ENCODE assay signal across 19 mouse cellular contexts in the genomic region with DNA sequence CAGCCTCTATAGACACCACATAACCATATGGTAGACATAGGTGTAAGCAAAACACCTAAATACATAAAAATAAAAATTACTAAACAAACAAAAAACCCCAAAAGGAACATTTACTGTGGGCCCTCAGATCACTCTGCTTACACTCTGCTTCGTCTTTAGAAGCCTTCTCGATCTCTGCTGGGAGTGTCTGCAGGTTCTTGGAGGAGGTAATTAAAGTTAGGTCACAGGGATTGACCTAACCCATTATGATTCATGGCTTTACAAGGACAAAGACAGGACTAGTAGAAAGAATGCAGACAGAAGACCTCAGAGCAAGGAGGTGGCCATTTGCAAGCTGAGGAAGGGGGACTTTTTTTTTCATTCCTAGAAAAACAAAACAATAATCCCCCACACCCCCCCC. TPM values are rescaled to one million over a fixed set of nuclear protein-coding genes. Genes with fewer than 3 reads are reported as not detected.
"Had no signal": no experiment of that assay in that cellular context is flagged by ENCODE, and none has a peak within 500 bp of the region (broad histone marks: within the 10 kb centered on the region; RNA-seq: fewer than 3 reads in every experiment).

No protein-coding gene starts in this region.

- DNase-seq: lung, adult 18-20 months; lung, embryonic 14.5 days; lung, postnatal 10 days; lung, postnatal 4 days; midbrain, embryonic 14.5 days; retina, postnatal 1 day; right cerebral cortex, adult 18-20 months; thymus, adult 2 months; thymus, postnatal 25 days; thymus, postnatal 4 days had no signal

- H3K36me3 ChIP-seq: midbrain, embryonic 10.5 days; midbrain, embryonic 12.5 days; neural tube, embryonic 12.5 days; stomach, embryonic 15.5 days had no signal

- H3K9ac ChIP-seq: lung, embryonic 14.5 days; midbrain, embryonic 12.5 days; neural tube, embryonic 12.5 days; stomach, embryonic 15.5 days had no signal

- H3K9me3 ChIP-seq: midbrain, embryonic 10.5 days; midbrain, embryonic 12.5 days; neural tube, embryonic 12.5 days; stomach, embryonic 15.5 days had no signal

- H3K4me1 ChIP-seq: midbrain, embryonic 12.5 days; neural tube, embryonic 12.5 days had no signal

- H3K27ac ChIP-seq: midbrain, embryonic 10.5 days; midbrain, embryonic 12.5 days; neural tube, embryonic 12.5 days; stomach, embryonic 15.5 days; stomach, postnatal 0 days had no signal

- H3K4me3 ChIP-seq: midbrain, embryonic 10.5 days; midbrain, embryonic 12.5 days; myocyte; neural tube, embryonic 12.5 days; stomach, embryonic 15.5 days had no signal

RNA-seq across cellular contexts. Expression of a gene that starts 33.5 kb away (rescaled TPM):
- total RNA-seq: megakaryocyte, adult 5-6 weeks; megakaryocyte-erythroid progenitor cell, adult 5-6 weeks; neutrophil, adult 5-6 weeks had no signal
